Mouse (Mus musculus): ENCODE results near the gene Fstl4. TPM values are rescaled to one million over a fixed set of nuclear protein-coding genes. Genes with fewer than 3 reads are reported as not detected.

Fstl4 gene
- polyA plus RNA-seq, 1 experiment from 2014 or later, result 7.2 TPM

DNA sequence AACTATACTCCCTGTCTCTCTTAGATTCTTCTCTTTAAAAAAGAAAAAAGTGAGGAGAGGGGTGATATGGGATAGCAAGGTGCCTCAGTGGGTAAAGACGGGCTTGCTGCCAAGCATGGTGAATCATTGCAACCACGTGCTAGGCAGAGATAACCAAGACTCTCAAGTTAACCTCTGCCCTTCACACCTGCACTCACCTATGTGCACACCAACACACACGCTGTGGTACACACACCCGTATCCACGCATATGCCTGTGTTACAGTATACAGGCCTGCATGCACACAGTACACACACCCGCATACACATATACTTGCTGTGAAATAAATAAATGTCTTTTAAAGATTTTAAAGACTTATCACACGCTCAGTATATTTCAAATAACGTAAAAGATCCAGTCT, 375.8 kb downstream of the Fstl4 start:
- no peak for DNase-seq
- no peaks in the 10 kb centered on the region for H3K9me3 ChIP-seq (ENCODE audit: control insufficient read depth, low read length)
- WGBS, result 79% methylated on average over 8 of the region's 8 CpGs
- no peak overlapping the region for H3K27ac ChIP-seq (replicated peaks; ENCODE audit: low read depth, low read length)
- no peak for ATAC-seq (ENCODE audit: low FRiP score, low TSS enrichment)
- H3K27me3 ChIP-seq (ENCODE audit: control insufficient read depth, insufficient read depth, low read length), result no peaks in the 10 kb centered on the region
- H3K9ac ChIP-seq (replicated peaks; ENCODE audit: low read length), result no peak overlapping the region
- H3K4me1 ChIP-seq (ENCODE audit: control insufficient read depth, insufficient read depth, low read length), result peaks cover 15% of the 10 kb centered on the region; the same call in 1 of the 2 replicates
- H3K4me3 ChIP-seq (replicated peaks; ENCODE audit: low read depth, low read length), result no peak overlapping the region
- H3K4me2 ChIP-seq (ENCODE audit: low read length), result no peak overlapping the region
- no peaks in the 10 kb centered on the region for H3K36me3 ChIP-seq (ENCODE audit: control insufficient read depth, insufficient read depth, low read length)

- Histone ChIP-seq H3K4me2 (ENCODE audit: low read length) (no peak overlapping the region), H3K27me3 (ENCODE audit: control insufficient read depth, insufficient read depth, low read length) (no peaks in the 10 kb centered on the region), H3K9me3 (ENCODE audit: control insufficient read depth, low read length) (no peaks in the 10 kb centered on the region), H3K4me3 (replicated peaks; ENCODE audit: low read depth, low read length) (no peak overlapping the region), H3K4me1 (ENCODE audit: control insufficient read depth, insufficient read depth, low read length) (peaks cover 15% of the 10 kb centered on the region; the same call in 1 of the 2 replicates), H3K27ac (replicated peaks; ENCODE audit: low read depth, low read length) (no peak overlapping the region), H3K36me3 (ENCODE audit: control insufficient read depth, insufficient read depth, low read length) (no peaks in the 10 kb centered on the region), H3K9ac (replicated peaks; ENCODE audit: low read length) (no peak overlapping the region)
- WGBS, result 38% methylated on average over 10 of the region's 10 CpGs
- ATAC-seq (ENCODE audit: low FRiP score, low TSS enrichment), result no peak
- peak; percentile 63 for DNase-seq
These were observed 376.4 kb downstream of the Fstl4 start for GRCm38 (mm10) chr11:53140722-53141400.

DNA sequence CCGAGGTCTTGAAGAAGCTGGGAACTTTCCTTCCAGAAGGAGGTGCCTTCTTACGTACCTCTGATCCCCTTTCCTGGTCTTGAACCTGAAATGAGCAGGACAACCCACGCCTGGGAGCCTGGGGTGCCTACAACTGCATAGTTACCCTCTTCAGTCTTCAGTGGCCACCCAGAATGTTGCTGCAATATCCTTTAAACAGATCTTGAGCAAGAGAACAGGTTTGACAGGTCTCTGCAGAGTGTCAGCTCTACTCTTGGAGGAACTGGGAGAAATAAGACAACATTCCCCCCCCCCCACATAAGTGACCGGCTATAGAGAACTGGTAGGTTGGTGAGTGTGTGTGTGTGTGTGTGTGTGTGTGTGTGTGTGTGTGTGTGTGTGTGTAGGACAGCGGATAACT, 379.1 kb downstream of the Fstl4 start:
- peaks cover 7% of the 10 kb centered on the region; the same call in 1 of the 2 replicates for H3K4me1 ChIP-seq (ENCODE audit: control insufficient read depth, insufficient read depth, low read length)
- WGBS, result 84% methylated on average over 5 of the region's 5 CpGs
- H3K9me3 ChIP-seq (ENCODE audit: control insufficient read depth, low read length), result no peaks in the 10 kb centered on the region
- H3K4me2 ChIP-seq (ENCODE audit: low read length), result no peak overlapping the region
- H3K4me3 ChIP-seq (replicated peaks; ENCODE audit: low read depth, low read length), result no peak overlapping the region
- DNase-seq, result no peak
- no peak for ATAC-seq (ENCODE audit: low FRiP score, low TSS enrichment)
- H3K27me3 ChIP-seq (ENCODE audit: control insufficient read depth, insufficient read depth, low read length), result no peaks in the 10 kb centered on the region
- H3K36me3 ChIP-seq (ENCODE audit: control insufficient read depth, insufficient read depth, low read length), result no peaks in the 10 kb centered on the region
- H3K9ac ChIP-seq (replicated peaks; ENCODE audit: low read length), result no peak overlapping the region
- no peak overlapping the region for H3K27ac ChIP-seq (replicated peaks; ENCODE audit: low read depth, low read length)

DNA sequence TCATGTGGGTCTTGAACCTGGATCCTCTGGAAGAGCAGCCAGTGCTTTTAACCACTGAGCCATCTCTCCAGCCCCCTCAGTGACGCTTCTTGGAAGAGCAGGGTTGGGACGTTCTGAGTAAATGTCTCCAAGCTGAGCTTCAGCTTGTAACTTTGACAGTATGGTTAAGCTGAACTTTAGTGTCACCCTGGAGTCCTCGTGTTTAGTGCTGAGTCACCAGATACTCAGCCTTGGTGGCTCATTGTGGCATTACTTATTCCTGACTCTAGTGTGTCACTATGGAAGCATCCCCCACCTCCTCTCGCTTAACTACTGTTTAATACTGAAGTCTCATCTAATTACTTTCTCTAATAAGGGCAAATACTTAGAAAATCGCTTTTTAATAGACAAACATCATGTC, 380.1 kb downstream of the Fstl4 start:
- H3K27me3 ChIP-seq (ENCODE audit: control insufficient read depth, insufficient read depth, low read length), result no peaks in the 10 kb centered on the region
- H3K9ac ChIP-seq (replicated peaks; ENCODE audit: low read length), result no peak overlapping the region
- no peaks in the 10 kb centered on the region for H3K36me3 ChIP-seq (ENCODE audit: control insufficient read depth, insufficient read depth, low read length)
- 75% methylated on average over 5 of the region's 5 CpGs for WGBS
- H3K27ac ChIP-seq (replicated peaks; ENCODE audit: low read depth, low read length), result no peak overlapping the region
- no peak overlapping the region for H3K4me2 ChIP-seq (ENCODE audit: low read length)
- DNase-seq (no peak), ATAC-seq (ENCODE audit: low FRiP score, low TSS enrichment) (no peak)
- no peak overlapping the region for H3K4me3 ChIP-seq (replicated peaks; ENCODE audit: low read depth, low read length)
- no peaks in the 10 kb centered on the region for H3K9me3 ChIP-seq (ENCODE audit: control insufficient read depth, low read length)
- peaks cover 7% of the 10 kb centered on the region; the same call in 1 of the 2 replicates for H3K4me1 ChIP-seq (ENCODE audit: control insufficient read depth, insufficient read depth, low read length)

- Histone ChIP-seq H3K27me3 (ENCODE audit: control insufficient read depth, insufficient read depth, low read length) (no peaks in the 10 kb centered on the region), H3K9ac (replicated peaks; ENCODE audit: low read length) (no peak overlapping the region), H3K36me3 (ENCODE audit: control insufficient read depth, insufficient read depth, low read length) (no peaks in the 10 kb centered on the region), H3K4me2 (ENCODE audit: low read length) (no peak overlapping the region), H3K9me3 (ENCODE audit: control insufficient read depth, low read length) (no peaks in the 10 kb centered on the region), H3K4me1 (ENCODE audit: control insufficient read depth, insufficient read depth, low read length) (no peaks in the 10 kb centered on the region), H3K4me3 (replicated peaks; ENCODE audit: low read depth, low read length) (no peak overlapping the region), H3K27ac (replicated peaks; ENCODE audit: low read depth, low read length) (no peak overlapping the region)
- DNase-seq, result peak; percentile 56
- ATAC-seq (ENCODE audit: low FRiP score, low TSS enrichment), result no peak
- WGBS, result 45% methylated on average over 4 of the region's 4 CpGs
These were observed 381.9 kb downstream of the Fstl4 start for GRCm38 (mm10) chr11:53146290-53146689.

- no peaks in the 10 kb centered on the region for H3K27me3 ChIP-seq (ENCODE audit: control insufficient read depth, insufficient read depth, low read length)
- H3K4me2 ChIP-seq (ENCODE audit: low read length), result no peak overlapping the region
- 77% methylated on average over 7 of the region's 7 CpGs for WGBS
- ATAC-seq (ENCODE audit: low FRiP score, low TSS enrichment) (no peak), DNase-seq (no peak)
- no peak overlapping the region for H3K4me3 ChIP-seq (replicated peaks; ENCODE audit: low read depth, low read length)
- H3K9me3 ChIP-seq (ENCODE audit: control insufficient read depth, low read length), result no peaks in the 10 kb centered on the region
- H3K9ac ChIP-seq (replicated peaks; ENCODE audit: low read length), result no peak overlapping the region
- H3K4me1 ChIP-seq (ENCODE audit: control insufficient read depth, insufficient read depth, low read length), result no peaks in the 10 kb centered on the region
- H3K36me3 ChIP-seq (ENCODE audit: control insufficient read depth, insufficient read depth, low read length), result no peaks in the 10 kb centered on the region
- no peak overlapping the region for H3K27ac ChIP-seq (replicated peaks; ENCODE audit: low read depth, low read length)
These were observed 392.0 kb downstream of the Fstl4 start for GRCm38 (mm10) chr11:53156463-53156862.

GRCm38 (mm10) chr11:53157621-53158259, 393.3 kb downstream of the Fstl4 start:
- no peak for DNase-seq
- Histone ChIP-seq H3K9me3 (ENCODE audit: control insufficient read depth, low read length) (no peaks in the 10 kb centered on the region), H3K4me2 (ENCODE audit: low read length) (no peak overlapping the region), H3K36me3 (ENCODE audit: control insufficient read depth, insufficient read depth, low read length) (no peaks in the 10 kb centered on the region), H3K4me1 (ENCODE audit: control insufficient read depth, insufficient read depth, low read length) (no peaks in the 10 kb centered on the region), H3K4me3 (replicated peaks; ENCODE audit: low read depth, low read length) (no peak overlapping the region), H3K9ac (replicated peaks; ENCODE audit: low read length) (no peak overlapping the region), H3K27me3 (ENCODE audit: control insufficient read depth, insufficient read depth, low read length) (no peaks in the 10 kb centered on the region), H3K27ac (replicated peaks; ENCODE audit: low read depth, low read length) (no peak overlapping the region)
- 73% methylated on average over 6 of the region's 6 CpGs for WGBS
- no peak for ATAC-seq (ENCODE audit: low FRiP score, low TSS enrichment)

DNA sequence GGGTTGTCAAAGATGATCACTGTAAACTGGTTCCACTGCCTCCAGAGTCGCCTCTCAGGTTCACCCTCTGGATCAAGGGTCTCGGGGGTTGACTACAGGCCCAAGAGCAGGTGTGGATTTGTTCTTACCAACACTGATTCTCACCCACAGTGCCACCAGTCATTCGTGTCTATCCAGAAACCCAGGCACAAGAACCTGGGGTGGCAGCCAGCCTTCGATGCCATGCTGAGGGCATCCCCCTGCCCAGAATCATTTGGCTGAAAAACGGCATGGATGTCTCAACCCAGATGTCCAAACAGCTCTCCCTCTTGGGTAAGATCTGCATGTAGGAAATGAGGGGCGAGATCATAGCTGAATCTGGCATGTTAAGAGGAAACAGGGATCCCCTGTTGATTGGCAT, 398.0 kb downstream of the Fstl4 start:
- ATAC-seq (ENCODE audit: low FRiP score, low TSS enrichment) (no peak), DNase-seq (no peak)
- H3K27me3 ChIP-seq (ENCODE audit: control insufficient read depth, insufficient read depth, low read length), result no peaks in the 10 kb centered on the region
- H3K27ac ChIP-seq (replicated peaks; ENCODE audit: low read depth, low read length), result no peak overlapping the region
- 80% methylated on average over 6 of the region's 6 CpGs for WGBS
- H3K4me2 ChIP-seq (ENCODE audit: low read length), result no peak overlapping the region
- no peaks in the 10 kb centered on the region for H3K4me1 ChIP-seq (ENCODE audit: control insufficient read depth, insufficient read depth, low read length)
- H3K9ac ChIP-seq (replicated peaks; ENCODE audit: low read length), result no peak overlapping the region
- H3K4me3 ChIP-seq (replicated peaks; ENCODE audit: low read depth, low read length), result no peak overlapping the region
- H3K36me3 ChIP-seq (ENCODE audit: control insufficient read depth, insufficient read depth, low read length), result no peaks in the 10 kb centered on the region
- no peaks in the 10 kb centered on the region for H3K9me3 ChIP-seq (ENCODE audit: control insufficient read depth, low read length)

DNA sequence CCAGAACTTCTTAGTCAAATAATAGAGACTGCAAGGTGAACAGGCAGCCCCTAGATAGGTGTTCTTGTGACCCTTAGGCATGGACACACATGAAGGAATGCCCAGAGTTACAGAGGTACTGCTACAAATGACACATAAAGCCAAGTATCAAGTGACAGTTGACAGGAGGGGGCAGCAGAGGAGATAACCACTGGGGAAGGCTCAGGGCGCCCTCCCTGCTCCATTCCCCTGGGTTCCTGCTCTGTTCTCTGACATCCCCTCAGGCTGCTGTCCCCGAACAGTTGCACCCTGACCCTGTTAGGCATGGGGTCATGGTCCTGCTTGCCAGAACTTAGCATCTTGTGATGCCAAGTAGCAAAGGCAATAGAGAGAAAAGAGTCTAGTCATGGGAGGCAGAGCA, 402.0 kb downstream of the Fstl4 start:
- no peak overlapping the region for H3K27ac ChIP-seq (replicated peaks; ENCODE audit: low read depth, low read length)
- WGBS, result 65% methylated on average over 2 of the region's 2 CpGs

More for the DNA sequence above, 402.0 kb downstream of the Fstl4 start:
- Histone ChIP-seq H3K9me3 (ENCODE audit: control insufficient read depth, low read length) (no peaks in the 10 kb centered on the region), H3K4me1 (ENCODE audit: control insufficient read depth, insufficient read depth, low read length) (no peaks in the 10 kb centered on the region), H3K27me3 (ENCODE audit: control insufficient read depth, insufficient read depth, low read length) (no peaks in the 10 kb centered on the region), H3K9ac (replicated peaks; ENCODE audit: low read length) (no peak overlapping the region), H3K36me3 (ENCODE audit: control insufficient read depth, insufficient read depth, low read length) (no peaks in the 10 kb centered on the region), H3K4me2 (ENCODE audit: low read length) (no peak overlapping the region), H3K4me3 (replicated peaks; ENCODE audit: low read depth, low read length) (no peak overlapping the region)
- DNase-seq (no peak), ATAC-seq (ENCODE audit: low FRiP score, low TSS enrichment) (no peak)
